Mouse (Mus musculus): ENCODE results near the gene Eif1b.
"Not testable (repeated sequence)": the region's sequence is repeated elsewhere in the genome, so short reads cannot be mapped to it uniquely, and the experiment has no call there.

Eif1b gene

DNA sequence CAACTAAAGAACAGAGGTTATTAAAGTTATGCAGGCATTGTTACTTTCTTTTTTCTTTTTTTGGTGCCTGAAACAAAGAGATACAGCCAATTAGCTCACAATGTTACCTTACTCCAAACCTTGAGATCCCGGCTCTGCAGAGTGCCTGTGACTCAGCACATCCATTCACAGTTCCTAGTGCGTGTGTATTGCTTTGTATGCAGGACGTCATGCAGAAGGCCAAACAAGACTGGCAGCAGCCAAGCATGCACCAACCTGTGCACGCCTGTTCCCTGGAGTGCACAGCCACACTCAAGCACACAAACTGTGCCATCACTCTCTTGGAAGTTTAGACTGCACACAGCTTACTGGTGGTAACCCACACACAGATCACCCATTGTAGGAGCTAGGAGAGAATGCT, 35.2 kb downstream of the Eif1b start:
- DNase-seq: no peak

DNA sequence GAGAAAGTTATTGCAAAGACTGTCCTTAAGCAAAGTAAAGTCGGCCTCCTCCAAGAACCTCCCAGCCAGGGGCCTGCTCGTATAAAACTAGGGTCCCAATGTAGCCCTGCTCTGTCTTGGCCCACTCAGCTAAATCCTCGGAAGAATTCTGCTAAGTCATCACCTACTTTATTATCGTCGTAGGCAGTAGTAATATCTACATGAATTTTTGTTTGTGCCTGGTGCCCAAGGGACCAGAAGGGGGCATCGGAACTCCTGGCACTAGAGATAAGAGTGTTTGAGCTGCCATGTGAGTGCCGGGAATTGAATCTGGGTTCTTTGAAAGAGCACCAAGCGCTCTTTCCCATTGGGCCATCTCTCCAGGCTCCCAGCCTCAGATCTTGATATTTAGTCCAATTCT, 35.9 kb downstream of the Eif1b start:
- DNase-seq: no peak

DNA sequence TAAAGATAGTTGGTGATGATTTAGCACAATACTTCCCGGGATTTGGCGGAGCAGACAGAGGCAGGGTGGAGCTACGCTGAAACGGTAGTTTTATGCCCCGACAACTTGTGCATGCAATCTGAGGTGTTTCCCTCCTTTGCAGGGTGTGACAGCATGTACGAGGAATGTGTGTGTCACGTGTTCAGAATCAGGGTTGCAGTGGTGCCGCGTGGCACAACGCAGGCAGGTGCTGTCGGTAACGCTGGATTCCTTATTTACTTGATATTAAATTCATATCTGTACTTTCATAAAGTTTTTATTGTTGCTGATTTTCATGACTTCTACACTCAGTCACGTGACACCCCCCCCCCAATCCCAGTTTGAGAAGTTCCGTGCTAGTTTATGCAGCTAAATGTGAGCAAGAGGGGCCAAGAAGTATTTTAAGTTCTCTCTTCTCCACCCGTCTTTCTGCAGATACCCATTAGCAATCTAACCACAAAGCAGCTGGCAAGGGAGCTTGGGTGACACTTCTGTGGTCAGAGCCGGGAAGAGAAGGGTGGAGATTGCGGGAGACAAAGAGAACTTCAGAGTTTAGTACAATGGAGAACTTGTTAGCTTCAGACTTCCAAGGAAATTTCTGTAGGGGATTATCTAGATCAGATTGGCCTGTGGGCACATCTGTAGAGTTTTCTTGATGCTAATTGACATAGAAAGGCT, 36.9 kb downstream of the Eif1b start:
- DNase-seq: no peak

DNA sequence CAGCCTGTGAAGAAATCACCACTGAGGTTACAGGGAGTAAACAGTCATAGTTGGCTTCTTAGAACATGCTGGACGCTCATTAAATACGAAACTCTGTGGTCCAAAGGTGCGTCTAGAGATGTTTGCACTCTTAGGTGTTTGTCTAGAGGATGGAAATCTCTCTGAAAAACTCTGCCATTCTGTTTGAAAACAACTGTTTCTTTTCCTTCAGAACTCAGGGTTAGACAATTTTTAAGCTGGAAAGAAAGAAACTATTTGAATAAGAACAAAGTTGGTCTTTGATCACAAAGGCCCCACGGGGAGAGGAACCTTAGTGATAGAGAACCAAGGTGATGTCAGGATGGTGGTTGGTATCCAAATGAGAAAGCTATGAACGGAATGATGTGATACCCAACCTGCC, 38.4 kb downstream of the Eif1b start:
- DNase-seq: no peak

DNA sequence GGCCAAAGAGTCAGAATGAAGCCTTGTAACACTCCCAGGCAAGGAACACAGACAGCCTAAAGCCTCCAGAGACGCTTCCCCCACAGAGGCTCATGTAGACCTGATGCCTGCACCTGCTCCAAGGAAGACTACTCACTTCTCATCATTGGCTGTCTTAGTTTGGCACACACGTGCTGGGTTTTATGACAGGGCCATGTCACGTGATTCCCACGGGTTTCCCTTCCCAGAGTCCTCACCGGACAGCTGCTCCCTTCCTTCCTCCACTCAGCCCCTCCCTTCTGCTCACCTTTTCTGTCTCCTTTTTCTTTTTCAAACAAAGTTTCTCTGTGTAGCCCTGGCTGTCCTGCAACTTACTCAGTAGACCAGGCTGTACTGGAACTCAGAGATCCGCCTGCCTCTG, 40.0 kb downstream of the Eif1b start:
- DNase-seq: no peak

DNA sequence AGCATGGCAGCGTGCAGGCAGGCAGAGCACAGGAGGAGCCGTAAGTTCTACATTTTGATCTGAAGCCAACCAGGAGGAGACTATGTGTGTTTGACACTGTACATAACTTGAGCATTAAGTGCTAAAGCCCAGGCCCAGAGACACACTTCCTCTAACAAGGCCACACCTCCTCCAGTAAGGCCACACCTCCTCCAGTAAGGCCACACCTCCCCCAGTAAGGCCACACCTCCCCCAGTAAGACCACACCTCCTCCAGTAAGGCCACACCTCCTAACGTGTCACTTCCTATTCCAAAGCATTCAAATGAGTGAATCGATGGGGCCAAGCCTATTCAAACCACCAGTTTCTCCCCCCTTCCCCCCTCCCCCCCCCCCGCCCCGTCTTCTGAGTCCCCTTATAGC, 40.7 kb downstream of the Eif1b start:
- no peak for DNase-seq

GRCm38 (mm10) chr9:120533446-120533950, 41.5 kb downstream of the Eif1b start:
- DNase-seq: not testable (repeated sequence)

DNA sequence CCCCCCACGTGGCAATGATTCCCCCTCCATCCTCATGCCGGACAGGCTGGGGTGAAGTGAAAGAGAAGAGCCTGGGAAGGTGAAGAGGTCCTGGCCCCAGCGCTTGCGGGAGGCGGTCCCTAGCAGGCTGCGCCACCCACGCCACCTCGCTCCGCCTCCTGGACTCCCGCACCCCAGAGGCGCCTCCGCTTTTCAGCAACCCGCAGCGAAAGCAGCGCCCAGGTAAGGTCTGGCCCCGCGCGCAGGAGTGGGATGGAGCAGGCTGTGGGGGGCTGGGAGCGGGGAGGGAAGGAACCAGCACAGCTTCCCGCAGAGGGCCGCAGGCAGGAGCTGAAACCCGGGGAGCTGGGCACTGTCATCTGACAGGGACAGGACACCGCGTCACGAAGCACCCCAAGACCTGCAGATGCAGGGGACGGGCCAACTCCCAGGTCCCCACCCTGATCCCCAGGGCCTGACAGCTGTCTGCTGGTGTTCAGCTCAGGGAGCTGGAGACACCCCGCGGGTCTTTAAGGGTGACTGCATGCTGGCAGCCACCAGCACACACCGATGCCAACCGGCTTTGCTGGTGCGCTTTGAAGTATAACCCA, 47.7 kb downstream of the Eif1b start, which contains the start of gene Entpd3:
TSS of gene Entpd3 (plus strand) at position 157 of the 590 bp plus-strand sequence.
- DNase-seq: peak in 1 of 2 experiments; percentile 6

- no peak for DNase-seq
Measured at GRCm38 (mm10) chr9:120541411-120541810, 49.4 kb downstream of the Eif1b start.

GRCm38 (mm10) chr9:120542241-120542640, 50.2 kb downstream of the Eif1b start:
- DNase-seq: no peak

Data from cerebellum, postnatal 14 days (tissue).